Comparison of ENCODE assay signal across 17 mouse cellular contexts in the genomic region with DNA sequence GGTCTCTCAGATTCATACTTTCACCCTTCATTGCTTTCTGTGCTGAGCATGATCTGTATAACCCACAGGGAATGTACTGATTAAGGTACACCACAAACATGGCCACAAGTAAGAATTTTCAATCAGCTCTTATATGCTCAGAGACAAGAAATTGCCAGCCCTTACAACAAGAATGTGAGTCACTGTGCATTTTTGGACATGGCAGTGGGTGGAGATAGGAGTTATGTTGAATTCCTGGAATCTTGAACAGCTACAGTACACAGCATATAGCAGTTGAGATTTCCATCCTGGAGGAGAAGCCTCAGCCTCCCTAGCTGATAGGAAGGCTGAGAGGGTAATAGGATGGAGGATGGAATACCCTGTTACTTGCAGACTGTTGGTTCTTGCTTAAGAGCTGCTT.
"Had no signal": no experiment of that assay in that cellular context is flagged by ENCODE, and none has a peak within 500 bp of the region (broad histone marks: within the 10 kb centered on the region; RNA-seq: fewer than 3 reads in every experiment).

No protein-coding gene starts in this region.

- ATAC-seq: liver, embryonic 12.5 days; liver, postnatal 0 days; lung, postnatal 0 days; midbrain, embryonic 13.5 days; midbrain, embryonic 15.5 days; midbrain, embryonic 16.5 days had no signal

- DNase-seq: left cerebral cortex, postnatal 4 days; liver; liver, embryonic 13.5 days; liver, postnatal 0 days; lung, adult 18-20 months; lung, adult 2 months; lung, embryonic 14.5 days; lung, postnatal 10 days; lung, postnatal 14 days; lung, postnatal 36 days; lung, postnatal 4 days; midbrain, embryonic 14.5 days had no signal
